Mouse (Mus musculus): Measurements from ENCODE around the gene Gm3573. TPM values are rescaled to one million over a fixed set of nuclear protein-coding genes. Genes with fewer than 3 reads are reported as not detected.
"Not testable (repeated sequence)": the region's sequence is repeated elsewhere in the genome, so short reads cannot be mapped to it uniquely, and the experiment has no call there.

The Gm3573 gene
- not detected in 2 replicates for polyA plus RNA-seq (2016; fragmentation: Nextera tagmentation; extraction: Ambion mirVana)

GRCm38 (mm10) chr14:42190691-42191090 is at the start of gene Gm3573:
TSS of gene Gm3573 (minus strand) at chr14:42190791.
- H3K36me3 ChIP-seq; ATAC-seq (ENCODE audit: low FRiP score, low read depth); H3K4me3 ChIP-seq; H3K27me3 ChIP-seq; H3K27ac ChIP-seq (replicated peaks); H3K9me3 ChIP-seq; H3K4me1 ChIP-seq; H3K4me2 ChIP-seq (replicated peaks); H3K9ac ChIP-seq (replicated peaks): not testable (repeated sequence)
- WGBS = no CpG with 5 or more reads among the region's 1 CpGs

GRCm38 (mm10) chr14:42216766-42217537 is 26.4 kb upstream of the Gm3573 start:
- WGBS = 78% methylated on average over 8 of the region's 10 CpGs
- H3K4me1 ChIP-seq; H3K4me2 ChIP-seq (replicated peaks); H3K4me3 ChIP-seq; H3K9me3 ChIP-seq; H3K27me3 ChIP-seq; H3K36me3 ChIP-seq; ATAC-seq (ENCODE audit: low FRiP score, low read depth); H3K9ac ChIP-seq (replicated peaks); H3K27ac ChIP-seq (replicated peaks): not testable (repeated sequence)

- not testable (repeated sequence) for H3K27ac ChIP-seq (replicated peaks); ATAC-seq (ENCODE audit: low FRiP score, low read depth); H3K4me1 ChIP-seq; H3K36me3 ChIP-seq; H3K9ac ChIP-seq (replicated peaks); H3K27me3 ChIP-seq; H3K4me3 ChIP-seq; H3K9me3 ChIP-seq; H3K4me2 ChIP-seq (replicated peaks)
- 80% methylated on average over 3 of the region's 3 CpGs for whole genome bisulfite sequencing
Observed at GRCm38 (mm10) chr14:42183936-42184335, 6.7 kb downstream of the Gm3573 start.

GRCm38 (mm10) chr14:42162522-42162921 is 28.1 kb downstream of the Gm3573 start, which contains the start of gene Gm17027:
TSS of gene Gm17027 (minus strand) at chr14:42162622.
- not testable (repeated sequence) for H3K9me3 ChIP-seq; H3K27me3 ChIP-seq; ATAC-seq (ENCODE audit: low FRiP score, low read depth); H3K4me3 ChIP-seq; H3K27ac ChIP-seq (replicated peaks); H3K9ac ChIP-seq (replicated peaks); H3K4me1 ChIP-seq; H3K4me2 ChIP-seq (replicated peaks); H3K36me3 ChIP-seq
- 97% methylated on average over 2 of the region's 2 CpGs for WGBS

Other genes with a start within 250 kb of the Gm3573 start
- gene 1700024B05Rik, start 246.8 kb downstream of the Gm3573 start, polyA plus RNA-seq (2016; fragmentation: Nextera tagmentation; extraction: Ambion mirVana) = not detected in 2 replicates
- gene Gm6401, start 222.9 kb downstream of the Gm3573 start, polyA plus RNA-seq (2016; fragmentation: Nextera tagmentation; extraction: Ambion mirVana) = not detected in 2 replicates
- not detected in 2 replicates for gene Gm3543, start 207.5 kb downstream of the Gm3573 start, polyA plus RNA-seq (2016; fragmentation: Nextera tagmentation; extraction: Ambion mirVana)
- gene Gm7951, start 73.4 kb downstream of the Gm3573 start, polyA plus RNA-seq (2016; fragmentation: Nextera tagmentation; extraction: Ambion mirVana) = not detected in 2 replicates
- not detected in 2 replicates for gene Gm17027, start 28.2 kb downstream of the Gm3573 start, polyA plus RNA-seq (2016; fragmentation: Nextera tagmentation; extraction: Ambion mirVana)
- gene Gm17026, start 69.3 kb upstream of the Gm3573 start, polyA plus RNA-seq (2016; fragmentation: Nextera tagmentation; extraction: Ambion mirVana) = not detected in 2 replicates
- gene Gm9611, start 106.6 kb upstream of the Gm3573 start, polyA plus RNA-seq (2016; fragmentation: Nextera tagmentation; extraction: Ambion mirVana) = not detected in 2 replicates
- gene Gm7995, start 119.4 kb upstream of the Gm3573 start, polyA plus RNA-seq (2016; fragmentation: Nextera tagmentation; extraction: Ambion mirVana) = not detected in 2 replicates
- gene Gm8005, start 248.9 kb upstream of the Gm3573 start, polyA plus RNA-seq (2016; fragmentation: Nextera tagmentation; extraction: Ambion mirVana) = not detected in 2 replicates